Mouse (Mus musculus) lung, adult 2 months (tissue): ENCODE results near the gene Ntng1.

Experiments used
- CTCF ChIP-seq: fragments of 200-500 bp; IDR thresholded peaks from 2 replicates; pipeline ENCODE4 v1.5.1; 2011; ENCODE audit warnings: mild to moderate bottlenecking, low read length, control low read depth; ENCODE audit not compliant: insufficient read depth
- POLR2A ChIP-seq: fragments of 200-500 bp; IDR thresholded peaks from 2 replicates; pipeline ENCODE4 v1.6.1; 2011; ENCODE audit warnings: low read depth, mild to moderate bottlenecking, control low read depth, low read length, borderline replicate concordance; ENCODE audit errors: extremely low read depth

- TF ChIP-seq CTCF (no peak), POLR2A (no peak)
Measured at GRCm38 (mm10) chr3:110054125-110054524, 89.7 kb downstream of the Ntng1 start.
